Mouse (Mus musculus): ENCODE results near the gene Hoxa9. TPM values are rescaled to one million over a fixed set of nuclear protein-coding genes. Genes with fewer than 3 reads are reported as not detected.

Hoxa9 gene
- polyA plus RNA-seq, 1 experiment from 2014 or later, result 0.06 TPM

- Histone ChIP-seq H3K4me2 (ENCODE audit: low read depth, low read length) (no peak overlapping the region), H3K9ac (ENCODE audit: low read length) (no peak overlapping the region), H3K36me3 (ENCODE audit: control insufficient read depth, insufficient read depth, low read length) (no peaks in the 10 kb centered on the region), H3K4me1 (replicated peaks; ENCODE audit: control insufficient read depth, insufficient read depth, low read length) (0 out of 2 replicates have a peak, but pooled peaks cover 3% of the 10 kb centered on the region), H3K27ac (ENCODE audit: low read length) (no peak overlapping the region), H3K4me3 (ENCODE audit: low read length) (no peak overlapping the region), H3K9me3 (ENCODE audit: control insufficient read depth, low read length) (no peaks in the 10 kb centered on the region), H3K27me3 (ENCODE audit: control insufficient read depth, insufficient read depth, low read depth, low read length) (peaks cover 86% of the 10 kb centered on the region)
- ATAC-seq (ENCODE audit: low read depth), result no peak
- WGBS, result 1% methylated on average over 35 of the region's 35 CpGs
Observed at GRCm38 (mm10) chr6:52252775-52253376, 22.0 kb upstream of the Hoxa9 start.

DNA sequence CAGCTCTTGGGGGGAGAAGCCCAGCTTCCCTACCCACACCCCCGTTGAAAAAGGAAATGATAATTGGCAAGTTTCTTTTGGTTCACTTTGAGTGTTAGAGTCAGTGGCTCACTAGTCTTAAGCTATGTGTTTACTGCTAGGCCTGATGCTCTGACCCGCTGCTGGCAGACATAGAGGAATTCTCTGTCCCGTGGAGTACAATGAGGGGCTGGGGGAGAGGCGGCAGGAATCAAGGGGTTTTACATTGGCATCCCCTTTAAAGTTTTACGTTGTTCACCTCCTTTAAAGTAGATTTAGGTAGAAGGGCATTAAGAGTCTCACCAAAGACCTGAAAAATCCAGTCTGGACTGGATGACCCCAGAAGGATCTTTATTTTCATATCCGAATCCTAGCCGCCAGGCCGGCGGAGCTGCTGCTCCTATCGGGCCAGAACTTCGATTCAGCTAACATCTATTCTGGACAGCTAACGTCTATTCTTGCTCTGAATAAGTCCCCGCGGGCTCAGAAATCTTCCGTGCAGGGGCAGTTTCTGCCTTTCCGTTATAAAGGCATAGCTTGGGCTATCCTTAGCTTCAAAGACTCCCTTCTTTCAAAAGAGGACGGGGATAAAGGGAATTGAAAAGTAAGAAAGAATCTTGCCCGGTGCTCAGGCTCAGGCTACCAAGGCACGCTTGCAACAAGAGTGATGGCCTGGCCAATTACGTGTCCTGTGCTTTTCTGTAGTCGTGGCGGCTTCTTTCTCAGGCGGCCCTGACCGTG, 21.3 kb upstream of the Hoxa9 start:
- no peak overlapping the region for H3K4me2 ChIP-seq (ENCODE audit: low read depth, low read length)
- H3K4me1 ChIP-seq (replicated peaks; ENCODE audit: control insufficient read depth, insufficient read depth, low read length), result 0 out of 2 replicates have a peak, but pooled peaks cover 3% of the 10 kb centered on the region
- no peak overlapping the region for H3K9ac ChIP-seq (ENCODE audit: low read length)
- H3K27me3 ChIP-seq (ENCODE audit: control insufficient read depth, insufficient read depth, low read depth, low read length), result peaks cover 86% of the 10 kb centered on the region
- no peaks in the 10 kb centered on the region for H3K36me3 ChIP-seq (ENCODE audit: control insufficient read depth, insufficient read depth, low read length)
- H3K9me3 ChIP-seq (ENCODE audit: control insufficient read depth, low read length), result no peaks in the 10 kb centered on the region
- H3K4me3 ChIP-seq (ENCODE audit: low read length), result no peak overlapping the region
- 5% methylated on average over 24 of the region's 24 CpGs for WGBS
- no peak for ATAC-seq (ENCODE audit: low read depth)
- no peak overlapping the region for H3K27ac ChIP-seq (ENCODE audit: low read length)

- H3K4me3 ChIP-seq (ENCODE audit: low read length), result no peak overlapping the region
- H3K4me2 ChIP-seq (ENCODE audit: low read depth, low read length), result no peak overlapping the region
- peaks cover 88% of the 10 kb centered on the region for H3K27me3 ChIP-seq (ENCODE audit: control insufficient read depth, insufficient read depth, low read depth, low read length)
- H3K27ac ChIP-seq (ENCODE audit: low read length), result no peak overlapping the region
- H3K9me3 ChIP-seq (ENCODE audit: control insufficient read depth, low read length), result no peaks in the 10 kb centered on the region
- H3K4me1 ChIP-seq (replicated peaks; ENCODE audit: control insufficient read depth, insufficient read depth, low read length), result 0 out of 2 replicates have a peak, but pooled peaks cover 3% of the 10 kb centered on the region
- no peak for ATAC-seq (ENCODE audit: low read depth)
- H3K9ac ChIP-seq (ENCODE audit: low read length), result no peak overlapping the region
- WGBS, result 14% methylated on average over 7 of the region's 7 CpGs
- no peaks in the 10 kb centered on the region for H3K36me3 ChIP-seq (ENCODE audit: control insufficient read depth, insufficient read depth, low read length)
Observed at GRCm38 (mm10) chr6:52251177-52251879, 20.4 kb upstream of the Hoxa9 start.

- no peak for ATAC-seq (ENCODE audit: low read depth)
- Histone ChIP-seq H3K9ac (ENCODE audit: low read length) (no peak overlapping the region), H3K36me3 (ENCODE audit: control insufficient read depth, insufficient read depth, low read length) (no peaks in the 10 kb centered on the region), H3K4me2 (ENCODE audit: low read depth, low read length) (no peak overlapping the region), H3K4me1 (replicated peaks; ENCODE audit: control insufficient read depth, insufficient read depth, low read length) (0 out of 2 replicates have a peak, but pooled peaks cover 5% of the 10 kb centered on the region), H3K4me3 (ENCODE audit: low read length) (no peak overlapping the region), H3K27ac (ENCODE audit: low read length) (no peak overlapping the region), H3K9me3 (ENCODE audit: control insufficient read depth, low read length) (no peaks in the 10 kb centered on the region), H3K27me3 (ENCODE audit: control insufficient read depth, insufficient read depth, low read depth, low read length) (peaks cover 92% of the 10 kb centered on the region)
- under 1% methylated on average over 4 of the region's 4 CpGs for WGBS
Observed at GRCm38 (mm10) chr6:52249826-52250225, 18.9 kb upstream of the Hoxa9 start.

DNA sequence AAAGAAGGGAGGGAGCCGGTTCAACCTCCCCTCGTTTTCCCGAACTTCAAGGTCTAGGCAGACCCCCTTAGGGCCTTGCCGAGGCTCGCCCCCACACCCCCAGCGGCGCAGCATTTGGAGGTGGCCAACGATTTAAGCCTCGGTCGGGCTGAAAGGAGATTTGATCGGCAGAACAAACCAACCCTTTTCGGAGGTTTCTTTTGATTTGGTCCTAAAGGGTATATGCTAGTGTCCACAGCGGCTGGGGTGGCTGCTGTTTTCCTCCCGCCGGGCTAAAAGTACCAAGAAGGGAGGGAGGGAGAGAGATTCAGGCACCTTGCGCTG, 18.5 kb upstream of the Hoxa9 start:
- Histone ChIP-seq H3K36me3 (ENCODE audit: control insufficient read depth, insufficient read depth, low read length) (no peaks in the 10 kb centered on the region), H3K9ac (ENCODE audit: low read length) (no peak overlapping the region), H3K4me3 (ENCODE audit: low read length) (0 out of 2 replicates have a peak overlapping the region, but pooled peaks have one; percentile 10), H3K27me3 (ENCODE audit: control insufficient read depth, insufficient read depth, low read depth, low read length) (peaks cover 95% of the 10 kb centered on the region), H3K4me2 (ENCODE audit: low read depth, low read length) (no peak overlapping the region), H3K9me3 (ENCODE audit: control insufficient read depth, low read length) (no peaks in the 10 kb centered on the region), H3K4me1 (replicated peaks; ENCODE audit: control insufficient read depth, insufficient read depth, low read length) (0 out of 2 replicates have a peak, but pooled peaks cover 5% of the 10 kb centered on the region), H3K27ac (ENCODE audit: low read length) (no peak overlapping the region)
- WGBS, result under 1% methylated on average over 16 of the region's 16 CpGs
- ATAC-seq (ENCODE audit: low read depth), result no peak

DNA sequence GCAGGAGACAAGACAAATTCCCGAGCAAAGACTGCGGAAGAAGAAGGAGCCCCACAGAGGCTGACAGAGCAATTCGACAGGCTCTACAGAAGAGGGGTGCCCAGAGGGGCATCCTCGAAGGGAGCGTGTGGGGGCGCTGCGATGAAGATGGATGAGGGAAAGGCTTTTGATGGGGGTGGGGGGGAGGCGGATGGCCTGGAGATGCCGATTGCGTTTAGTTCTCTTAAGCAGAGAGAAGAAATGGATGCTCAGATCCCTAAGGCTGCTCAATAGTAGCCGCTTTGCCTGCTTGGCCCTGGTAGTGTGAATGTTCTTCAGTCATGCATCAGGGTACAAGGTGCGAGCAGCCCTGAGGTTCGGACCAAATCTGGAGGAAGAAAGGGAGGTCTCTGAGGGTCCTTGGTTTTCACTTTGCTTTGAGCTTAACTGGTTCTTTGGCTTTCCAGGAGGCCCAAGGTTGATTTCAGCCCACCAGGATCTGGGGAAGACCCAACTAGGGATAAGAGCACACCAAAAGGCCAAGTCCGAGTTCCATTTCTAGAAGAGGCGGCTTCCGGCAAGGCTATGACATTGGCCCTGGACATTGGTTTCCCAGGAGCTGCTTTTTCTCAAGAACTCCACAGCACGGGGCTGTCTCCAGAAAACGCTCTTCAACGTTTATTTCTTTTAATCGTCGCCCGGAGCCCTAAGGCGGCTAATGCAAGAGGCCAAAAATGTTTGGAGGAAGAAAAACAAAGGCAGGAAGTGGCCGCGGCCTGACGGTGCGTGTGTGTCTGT, 17.9 kb upstream of the Hoxa9 start:
- Histone ChIP-seq H3K36me3 (ENCODE audit: control insufficient read depth, insufficient read depth, low read length) (no peaks in the 10 kb centered on the region), H3K9ac (ENCODE audit: low read length) (no peak overlapping the region), H3K4me3 (ENCODE audit: low read length) (0 out of 2 replicates have a peak overlapping the region, but pooled peaks have one; percentile 10), H3K9me3 (ENCODE audit: control insufficient read depth, low read length) (no peaks in the 10 kb centered on the region), H3K4me1 (replicated peaks; ENCODE audit: control insufficient read depth, insufficient read depth, low read length) (0 out of 2 replicates have a peak, but pooled peaks cover 5% of the 10 kb centered on the region), H3K27ac (ENCODE audit: low read length) (no peak overlapping the region), H3K4me2 (ENCODE audit: low read depth, low read length) (no peak overlapping the region), H3K27me3 (ENCODE audit: control insufficient read depth, insufficient read depth, low read depth, low read length) (peaks cover 96% of the 10 kb centered on the region)
- ATAC-seq (ENCODE audit: low read depth), result no peak
- 1% methylated on average over 27 of the region's 27 CpGs for WGBS

DNA sequence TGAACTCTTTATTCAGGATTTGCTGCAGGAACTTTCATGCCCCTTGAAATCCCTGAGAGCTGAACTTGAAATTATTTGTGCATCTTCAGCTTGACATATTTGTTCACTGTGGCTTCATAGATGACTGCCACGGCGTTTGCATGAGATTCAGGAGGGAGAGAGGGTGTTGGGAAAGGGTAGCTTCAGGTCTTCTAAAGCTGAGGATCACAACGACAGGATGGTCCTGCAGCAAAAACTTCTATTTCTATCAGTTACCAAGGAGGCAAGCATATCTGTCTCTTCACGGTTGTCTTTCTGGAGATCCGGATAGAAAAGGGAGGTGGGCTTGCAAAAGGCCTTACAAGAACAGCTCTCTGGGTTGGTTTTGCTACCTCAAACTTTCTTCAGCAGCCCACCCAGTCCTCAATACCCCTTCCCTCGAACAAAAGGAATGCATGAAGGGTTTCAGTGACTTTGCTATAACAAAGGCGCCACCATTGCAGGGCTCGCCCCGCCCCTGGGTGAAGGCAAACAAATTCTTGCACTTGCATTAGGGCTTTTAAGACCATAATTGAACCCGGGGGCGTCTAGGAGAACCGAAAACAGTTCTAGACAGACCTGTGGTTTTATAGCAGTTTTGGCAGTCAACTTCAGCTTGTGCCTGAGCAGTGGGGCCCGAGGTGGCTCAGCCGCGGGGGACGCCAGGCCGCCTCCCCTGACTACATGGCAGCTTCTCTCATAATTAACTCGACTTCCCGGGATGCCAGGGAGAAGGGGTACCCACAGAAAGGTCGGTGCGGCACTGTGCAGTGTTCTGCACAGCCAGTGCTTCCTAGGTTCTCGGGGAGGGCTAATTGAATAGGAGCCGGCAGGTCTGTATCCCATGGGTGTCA, 17.1 kb upstream of the Hoxa9 start:
- Histone ChIP-seq H3K4me3 (ENCODE audit: low read length) (no peak overlapping the region), H3K4me2 (ENCODE audit: low read depth, low read length) (no peak overlapping the region), H3K9ac (ENCODE audit: low read length) (no peak overlapping the region), H3K36me3 (ENCODE audit: control insufficient read depth, insufficient read depth, low read length) (no peaks in the 10 kb centered on the region), H3K9me3 (ENCODE audit: control insufficient read depth, low read length) (no peaks in the 10 kb centered on the region), H3K27ac (ENCODE audit: low read length) (no peak overlapping the region), H3K27me3 (ENCODE audit: control insufficient read depth, insufficient read depth, low read depth, low read length) (peaks cover 97% of the 10 kb centered on the region), H3K4me1 (replicated peaks; ENCODE audit: control insufficient read depth, insufficient read depth, low read length) (0 out of 2 replicates have a peak, but pooled peaks cover 2% of the 10 kb centered on the region)
- ATAC-seq (ENCODE audit: low read depth), result no peak
- 2% methylated on average over 23 of the region's 23 CpGs for WGBS

DNA sequence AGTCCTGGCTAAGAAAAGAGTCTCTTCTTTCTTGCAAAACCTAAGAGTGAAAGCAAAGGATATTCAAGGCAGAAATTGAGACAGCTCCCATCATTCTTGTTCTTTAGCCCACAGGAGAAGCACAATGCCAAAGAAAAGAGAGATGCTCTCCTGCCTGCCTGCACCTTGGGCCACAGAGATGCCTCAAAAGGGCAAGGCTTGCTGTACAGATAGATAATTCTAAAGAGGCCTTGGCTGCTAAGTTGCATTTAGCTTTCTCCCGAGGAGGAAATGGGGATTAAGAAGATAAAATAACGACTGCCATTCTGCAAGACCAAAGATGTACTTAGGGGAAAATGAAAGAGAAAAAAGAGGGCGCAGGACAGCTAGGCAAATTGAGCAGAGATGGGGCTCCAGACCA, 16.0 kb upstream of the Hoxa9 start:
- Histone ChIP-seq H3K4me1 (replicated peaks; ENCODE audit: control insufficient read depth, insufficient read depth, low read length) (0 out of 2 replicates have a peak, but pooled peaks cover 2% of the 10 kb centered on the region), H3K4me2 (ENCODE audit: low read depth, low read length) (no peak overlapping the region), H3K36me3 (ENCODE audit: control insufficient read depth, insufficient read depth, low read length) (no peaks in the 10 kb centered on the region), H3K9me3 (ENCODE audit: control insufficient read depth, low read length) (no peaks in the 10 kb centered on the region), H3K9ac (ENCODE audit: low read length) (no peak overlapping the region), H3K4me3 (ENCODE audit: low read length) (no peak overlapping the region), H3K27ac (ENCODE audit: low read length) (no peak overlapping the region), H3K27me3 (ENCODE audit: control insufficient read depth, insufficient read depth, low read depth, low read length) (peaks cover 97% of the 10 kb centered on the region)
- no peak for ATAC-seq (ENCODE audit: low read depth)
- 9% methylated on average over 3 of the region's 3 CpGs for WGBS
